Mouse (Mus musculus): Measurements from ENCODE around the gene Tram2.

The Tram2 gene

DNA sequence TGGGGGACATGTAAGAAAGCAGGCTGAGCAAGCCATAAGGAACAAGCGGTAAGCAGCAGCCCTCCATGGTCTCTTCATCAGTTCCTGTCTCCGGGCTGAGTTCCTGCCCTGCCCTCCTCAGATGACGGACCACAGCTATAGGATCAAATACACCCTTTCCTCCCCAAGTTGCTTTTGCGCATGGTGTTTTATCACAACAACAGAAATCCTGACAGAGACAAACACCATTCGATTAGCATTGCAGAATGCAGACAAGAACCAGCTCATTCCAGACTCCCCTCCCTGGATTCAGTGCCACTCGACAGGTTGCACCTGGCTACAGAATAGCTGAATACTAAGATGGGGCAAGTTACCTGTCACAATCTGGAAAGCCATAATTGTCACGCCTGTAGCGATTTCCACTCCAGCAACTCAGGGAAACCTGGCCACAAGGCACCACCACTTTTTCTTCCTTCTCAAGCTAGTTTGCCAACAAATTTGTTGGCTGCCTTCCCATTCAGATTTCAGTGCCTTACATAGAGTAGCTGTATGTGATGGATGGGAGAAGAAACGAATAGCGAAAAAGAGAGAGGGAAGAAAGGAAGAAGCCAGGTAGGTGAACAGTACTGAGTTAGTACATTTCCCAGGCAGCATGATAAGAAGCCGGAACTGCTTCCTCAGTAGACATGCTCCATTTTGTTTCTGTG lies 11.3 kb downstream of the Tram2 start:
- DNase-seq = no peak

DNA sequence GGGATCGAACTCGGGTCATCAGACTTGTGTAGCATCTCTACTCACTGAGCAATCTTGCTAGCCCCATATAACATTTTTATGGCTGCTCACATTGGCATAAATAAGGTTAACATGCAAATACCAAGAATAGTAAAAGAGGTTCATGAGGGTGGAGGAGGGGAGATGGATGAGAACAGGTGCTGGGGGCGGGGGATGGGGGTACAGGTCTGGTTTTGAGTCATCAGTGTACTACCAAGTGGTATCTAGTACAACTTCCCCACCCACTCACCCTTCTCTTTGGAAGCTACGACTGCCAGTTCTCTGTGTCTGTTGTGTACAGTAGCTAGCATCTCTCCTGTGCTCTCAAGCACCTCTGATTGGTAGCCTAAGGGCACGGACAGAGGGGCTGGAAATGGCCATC lies 14.9 kb downstream of the Tram2 start:
- no peak for DNase-seq

DNA sequence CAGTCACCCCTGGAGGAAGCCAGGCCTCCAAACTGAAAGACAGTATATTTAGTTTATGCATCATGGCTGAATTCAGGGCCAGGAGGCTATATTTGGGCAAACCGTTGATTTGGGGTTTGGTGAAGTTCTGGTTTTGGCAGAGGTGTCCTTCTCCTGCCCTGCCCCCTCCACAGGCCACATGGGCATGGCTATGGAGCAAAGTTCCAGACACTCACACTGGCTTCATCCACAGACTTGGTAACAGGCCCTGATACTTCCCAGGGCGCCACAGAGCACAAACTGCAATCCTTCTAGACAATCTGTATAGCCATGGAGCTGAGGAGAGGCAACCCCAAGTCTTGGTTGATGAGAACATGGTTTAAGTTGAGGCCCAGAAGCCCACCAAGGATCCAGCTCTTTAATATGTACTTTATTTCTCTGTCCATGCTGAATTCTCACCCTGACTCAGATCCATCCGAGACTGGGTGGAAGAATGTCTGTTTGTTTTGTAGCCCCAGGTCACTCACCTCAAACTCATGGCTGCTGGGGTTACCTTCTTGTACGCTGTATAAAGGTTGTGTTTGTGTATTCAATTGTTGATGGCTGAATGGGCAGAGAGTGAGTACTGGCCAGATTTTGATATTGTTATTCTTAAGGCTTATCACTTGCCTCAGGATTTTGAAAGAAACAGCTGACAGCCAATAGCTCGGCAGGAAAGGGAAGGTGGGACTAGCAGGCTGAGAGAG lies 19.5 kb downstream of the Tram2 start:
- no peak for DNase-seq

DNA sequence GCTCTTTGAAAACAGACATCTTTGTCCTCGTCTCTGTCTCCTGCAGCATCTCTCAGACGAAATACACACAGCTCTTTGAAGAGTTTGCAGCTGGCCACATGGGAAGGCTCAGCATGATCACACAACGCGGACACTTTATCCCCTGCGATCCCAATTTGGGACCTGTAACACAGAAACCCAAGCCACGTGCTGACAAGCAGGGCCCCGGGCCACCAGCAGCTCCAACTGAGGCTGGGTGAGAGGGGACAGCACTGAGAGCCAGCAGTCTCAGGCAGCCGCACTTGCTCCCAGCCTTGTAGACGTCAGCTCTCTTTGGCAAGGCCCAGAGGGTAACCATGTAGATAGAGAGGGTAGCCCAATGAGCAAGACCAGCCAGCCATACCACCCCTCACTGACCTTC lies 26.0 kb downstream of the Tram2 start:
- DNase-seq = no peak

DNA sequence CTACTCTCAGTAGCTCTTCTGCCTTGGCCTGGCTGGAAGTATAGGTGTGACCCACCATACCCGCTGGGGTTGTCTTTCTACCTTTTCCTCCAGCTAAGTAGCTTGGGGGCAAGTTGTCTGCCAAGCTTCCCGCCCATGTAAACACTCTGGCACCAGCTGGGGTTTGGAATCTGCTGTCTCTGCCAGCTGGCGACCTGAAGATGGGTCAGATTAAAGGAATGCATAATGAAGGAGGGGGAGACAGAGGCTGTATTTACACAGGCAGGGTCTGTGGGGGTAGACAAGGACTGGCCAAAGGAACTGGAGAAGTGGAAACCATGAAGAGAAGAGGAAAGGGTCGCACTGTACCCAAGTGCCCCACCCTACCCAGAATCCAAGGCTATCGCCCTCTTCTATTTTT lies 26.4 kb downstream of the Tram2 start:
- no peak for DNase-seq

DNA sequence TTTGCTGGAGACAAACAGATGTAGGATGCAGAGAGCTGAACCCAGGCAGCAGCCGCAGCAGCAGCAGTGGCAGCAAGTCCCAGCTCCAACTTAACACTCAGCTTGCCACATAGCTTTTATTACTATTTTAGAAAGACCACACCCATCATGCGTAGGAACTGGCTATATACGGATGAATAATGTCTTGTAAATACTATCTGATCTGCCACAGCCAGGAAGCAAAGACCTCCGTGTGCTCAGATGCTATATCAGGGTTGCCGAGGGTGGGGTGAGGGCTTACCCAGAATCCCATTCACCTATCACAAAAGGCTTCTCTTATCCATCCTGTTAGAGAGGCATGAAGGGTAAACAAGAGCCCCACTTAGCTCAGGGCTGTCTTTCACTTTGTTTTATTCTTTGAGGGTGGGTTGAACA lies 26.9 kb downstream of the Tram2 start:
- no peak for DNase-seq

DNA sequence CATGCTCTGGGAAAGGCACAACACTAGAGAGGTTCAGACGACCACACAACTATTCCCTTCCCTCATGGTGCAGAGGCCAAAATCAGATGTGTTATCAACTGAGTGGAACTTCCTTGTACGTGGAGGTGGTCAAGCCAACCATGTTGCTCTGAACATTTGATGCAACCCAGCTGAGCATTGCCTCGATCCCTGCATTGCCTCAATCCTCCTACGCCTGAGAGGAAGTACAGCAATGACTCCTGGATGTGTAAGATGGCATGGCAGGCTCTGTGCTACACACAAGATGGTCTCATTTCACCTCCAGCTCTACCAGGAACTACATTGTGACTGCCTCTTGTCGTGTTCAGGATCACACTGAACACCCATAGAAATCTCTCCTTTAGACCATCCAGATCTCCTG lies 30.0 kb downstream of the Tram2 start:
- DNase-seq = no peak

DNA sequence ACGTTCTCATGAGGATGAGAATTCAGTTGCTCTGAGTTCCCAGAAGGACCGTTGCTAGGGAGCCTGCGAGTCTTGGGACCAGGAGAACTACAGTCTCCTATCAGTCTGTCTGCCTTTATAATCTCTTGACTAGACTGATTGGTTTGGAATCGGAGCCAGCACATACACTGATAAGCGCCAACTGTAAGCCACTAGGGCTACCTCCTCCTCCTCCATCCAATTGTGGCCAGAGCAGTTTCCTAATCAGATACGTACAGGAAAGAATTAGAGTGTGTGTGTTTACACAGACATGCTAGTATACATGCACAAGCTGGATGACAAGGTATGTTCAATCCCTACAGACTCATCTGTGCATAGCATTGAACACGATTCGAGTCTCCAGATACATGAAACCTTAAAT lies 30.6 kb downstream of the Tram2 start:
- no peak for DNase-seq

DNA sequence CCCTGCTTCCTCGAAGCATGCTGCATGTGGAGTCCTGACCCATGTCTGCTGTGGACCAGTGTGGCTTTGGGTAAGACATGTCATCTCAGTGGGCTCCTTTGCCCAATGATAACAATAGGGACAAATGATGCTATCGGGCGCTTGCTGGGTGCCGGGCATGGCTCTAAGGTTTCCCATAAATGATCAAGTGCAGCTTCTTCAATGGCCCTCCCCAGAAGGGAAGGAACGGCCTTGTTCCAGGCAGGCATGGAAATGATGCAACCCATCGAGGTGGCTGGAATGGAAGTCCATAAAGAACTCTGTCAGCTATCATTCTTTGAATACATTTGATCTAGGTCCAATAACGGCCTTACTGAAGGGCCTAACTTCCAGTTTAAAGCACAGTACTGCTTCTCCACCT lies 36.6 kb downstream of the Tram2 start:
- DNase-seq = no peak

DNA sequence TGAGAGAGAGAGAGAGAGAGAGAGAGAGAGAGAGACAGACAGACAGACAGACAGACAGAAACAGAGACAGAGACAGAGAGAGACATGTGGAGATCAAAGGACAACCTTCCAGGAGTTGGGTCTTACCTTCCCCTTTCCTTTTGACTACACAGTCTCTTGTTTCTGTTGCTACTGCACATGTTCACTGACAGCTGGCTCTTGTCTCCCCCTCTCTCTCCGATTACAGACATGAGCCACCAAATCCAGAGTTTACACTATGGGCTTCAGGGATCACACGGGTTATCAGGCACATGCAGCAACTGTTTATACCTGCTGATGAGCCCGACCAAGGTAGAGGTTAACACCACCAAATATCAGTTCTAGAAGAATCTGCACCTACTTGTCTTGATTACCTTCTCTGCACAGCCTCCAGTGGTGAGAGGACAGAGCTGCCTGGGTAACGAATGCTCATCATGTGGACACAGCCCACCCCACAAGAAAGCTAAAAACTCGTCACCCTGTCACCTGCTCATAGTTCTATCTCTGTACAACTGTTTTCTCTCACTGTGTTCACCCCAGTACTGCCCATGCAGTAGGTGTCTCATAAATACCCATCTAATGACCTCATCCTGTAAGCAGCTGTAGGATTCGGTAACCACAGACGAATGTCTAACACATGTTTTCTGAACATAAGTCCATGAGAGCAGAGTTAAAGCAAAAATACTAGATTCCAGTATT lies 38.3 kb downstream of the Tram2 start:
- no peak for DNase-seq

DNA sequence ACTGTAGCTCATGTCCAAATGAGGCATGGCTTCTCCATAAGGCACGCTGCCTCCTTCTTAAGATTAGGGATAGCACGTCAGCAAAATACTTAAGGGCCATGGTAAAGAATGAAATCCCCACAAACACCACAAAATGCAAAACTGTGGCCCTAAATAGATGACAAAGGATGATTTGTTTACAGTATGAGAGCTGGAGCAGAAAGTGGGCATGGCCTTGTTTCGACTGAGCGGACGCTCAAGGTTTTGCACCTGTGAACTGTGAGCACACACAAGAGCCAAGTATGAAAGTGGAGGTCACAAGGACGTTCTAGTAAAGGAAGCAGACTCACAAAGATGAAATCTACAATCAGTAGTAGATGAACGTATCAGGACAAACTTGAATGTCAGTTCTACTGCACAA lies 38.9 kb downstream of the Tram2 start:
- no peak for DNase-seq

DNA sequence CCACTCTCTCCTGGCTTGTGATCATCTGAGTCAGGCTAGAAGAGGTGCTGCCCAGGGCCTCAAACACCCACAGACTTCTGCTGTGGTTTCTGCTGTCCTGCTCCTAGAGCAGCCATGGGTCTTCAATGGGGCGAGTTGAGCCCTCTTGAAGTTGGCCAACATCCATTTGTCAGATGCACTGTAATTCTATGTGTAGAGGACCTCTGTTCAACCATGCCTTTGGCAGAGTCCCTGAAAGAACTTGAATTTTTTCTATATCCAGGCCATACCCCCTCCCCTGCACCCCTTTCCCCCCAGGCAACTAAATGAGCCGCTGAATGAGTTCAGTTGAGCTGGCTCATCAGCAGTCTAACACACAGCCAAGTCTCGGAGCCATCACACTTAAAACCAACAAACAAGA lies 39.5 kb downstream of the Tram2 start:
- DNase-seq = no peak

DNA sequence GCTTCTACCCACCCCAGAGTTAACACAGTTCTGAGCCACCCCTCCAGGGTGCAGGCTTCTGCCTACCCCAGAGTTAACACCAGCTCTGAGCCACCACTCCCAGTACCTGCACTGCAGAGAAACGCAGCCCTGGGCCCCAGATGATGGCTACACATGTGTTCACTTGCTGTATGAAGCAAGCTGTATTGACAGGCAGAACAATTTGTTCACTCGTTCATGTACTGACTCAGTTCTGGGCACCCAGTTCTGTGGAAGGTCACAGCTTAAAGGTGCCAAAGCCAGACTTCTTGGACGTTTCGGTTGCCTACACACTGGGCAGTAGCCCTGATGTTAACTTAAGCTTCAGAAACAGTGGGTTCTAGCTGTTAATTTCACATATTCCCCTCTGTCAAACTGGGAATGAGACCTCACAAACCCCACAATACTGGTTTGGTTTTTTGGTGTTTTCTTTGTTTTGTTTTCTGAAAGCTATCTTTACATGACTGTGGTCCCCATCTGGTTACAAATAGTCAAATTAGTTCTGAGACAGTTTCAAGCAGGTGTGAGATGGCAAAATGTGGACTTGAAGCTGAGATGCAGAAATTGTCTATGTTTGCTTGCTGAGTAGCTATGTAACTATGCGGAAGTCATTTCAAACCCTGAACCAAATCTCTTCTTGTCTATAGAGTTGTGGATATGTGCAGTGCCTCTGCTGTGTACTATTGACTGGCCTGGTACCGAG lies 41.0 kb downstream of the Tram2 start:
- DNase-seq = no peak

DNA sequence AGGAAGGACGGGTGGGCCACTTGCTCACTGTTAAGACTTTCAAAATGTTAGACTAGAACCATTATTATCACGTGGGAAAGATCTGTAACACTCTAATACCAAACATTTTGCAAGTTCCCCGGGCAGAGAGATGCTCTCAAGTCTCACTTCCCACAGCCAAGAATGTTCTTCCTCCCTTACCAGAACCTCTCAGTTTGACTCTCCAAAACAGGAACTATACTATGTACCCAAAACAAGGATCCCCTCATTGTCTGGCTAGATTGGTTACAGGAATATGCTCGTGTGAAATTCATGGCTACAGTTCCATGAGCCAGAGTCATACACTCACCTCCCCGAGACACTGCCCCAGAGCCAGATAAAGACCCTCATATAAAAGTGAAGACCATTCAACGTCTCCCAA lies 43.2 kb downstream of the Tram2 start:
- no peak for DNase-seq

DNA sequence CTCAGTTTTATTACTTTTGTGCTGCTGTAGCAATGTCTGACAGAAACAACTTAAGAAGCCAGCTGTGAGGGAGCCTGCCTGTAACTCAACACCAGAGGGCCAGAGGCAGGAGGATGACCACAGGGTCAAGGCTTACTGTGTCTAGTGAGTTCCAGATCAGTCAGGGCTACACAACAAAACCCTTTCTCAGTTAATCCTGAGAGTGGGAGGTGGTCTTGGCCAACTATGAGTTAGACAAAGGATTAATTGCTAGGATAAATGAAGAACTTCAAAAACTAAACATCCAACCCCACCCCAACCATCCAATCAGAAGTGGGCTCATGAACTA lies 45.3 kb downstream of the Tram2 start:
- DNase-seq = no peak

DNA sequence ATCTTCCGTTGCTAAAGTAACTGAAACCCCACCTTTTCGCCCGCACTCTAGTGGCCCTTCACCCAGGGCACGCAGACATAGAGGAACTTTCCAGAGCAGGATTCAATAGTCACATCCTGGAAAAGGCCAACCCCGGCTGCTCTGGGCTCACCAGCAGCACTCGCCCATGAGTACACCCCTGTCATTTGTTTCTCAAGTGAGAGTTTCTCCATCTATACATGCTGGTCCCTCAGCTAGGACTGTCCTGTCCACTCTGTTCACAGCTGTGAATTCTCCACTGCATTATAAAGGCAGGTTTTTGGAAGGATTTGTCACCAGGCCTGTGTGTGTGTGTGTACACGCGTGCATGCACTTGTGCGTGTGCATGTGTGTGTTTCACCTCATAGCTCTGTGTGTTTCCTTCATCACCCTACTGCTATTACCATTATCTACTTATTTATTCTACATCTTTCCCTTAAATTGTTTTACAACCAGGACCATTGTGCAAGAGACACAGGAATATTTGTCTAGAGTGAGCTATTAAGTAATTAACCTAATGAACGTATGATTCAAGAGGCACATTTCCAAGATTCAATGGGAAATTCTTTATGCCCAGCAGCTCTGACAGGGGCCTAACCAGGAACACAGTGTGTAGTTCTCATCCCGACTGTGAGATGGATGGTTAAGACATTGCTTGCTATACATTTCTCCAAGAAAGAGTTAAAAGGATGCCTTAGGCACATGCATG lies 45.8 kb downstream of the Tram2 start:
- no peak for DNase-seq

DNA sequence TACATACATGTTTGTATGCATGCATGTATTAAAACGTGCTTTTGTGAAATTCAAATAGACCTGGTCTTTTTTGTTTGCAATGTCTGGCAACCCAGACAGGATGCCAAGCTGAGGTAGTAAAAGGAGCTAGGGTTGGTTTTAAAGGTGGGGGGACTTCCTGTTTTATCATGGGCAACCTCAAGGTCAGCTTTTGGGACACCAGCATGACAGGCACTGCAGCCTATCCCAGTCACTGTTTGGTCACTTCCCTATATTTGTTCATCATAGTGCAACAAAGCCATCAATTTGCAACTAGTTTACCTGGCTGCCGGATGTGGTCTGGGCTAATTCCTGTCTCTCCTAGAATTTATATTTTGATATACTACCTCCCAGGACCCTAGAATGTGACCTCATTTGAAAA lies 47.4 kb downstream of the Tram2 start:
- DNase-seq = no peak

DNA sequence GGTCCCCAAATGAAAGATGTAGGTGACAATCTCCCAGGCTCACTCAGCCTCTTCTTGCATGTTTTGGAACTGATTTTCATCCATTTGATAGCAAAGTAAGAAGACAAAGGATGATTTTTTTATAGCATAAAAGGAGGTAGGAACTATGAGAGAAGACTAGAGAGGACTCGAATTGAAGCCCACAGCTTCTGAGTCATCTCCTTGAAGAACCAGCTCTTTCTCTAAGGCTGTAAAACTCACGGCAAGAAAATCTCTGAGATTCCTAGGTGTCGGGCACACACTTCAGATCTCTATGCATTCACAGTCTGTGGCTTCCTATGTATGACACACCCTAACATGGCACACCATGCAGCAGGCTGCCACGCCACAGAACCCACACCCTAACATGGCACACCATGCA lies 50.0 kb downstream of the Tram2 start:
- DNase-seq = no peak

DNA sequence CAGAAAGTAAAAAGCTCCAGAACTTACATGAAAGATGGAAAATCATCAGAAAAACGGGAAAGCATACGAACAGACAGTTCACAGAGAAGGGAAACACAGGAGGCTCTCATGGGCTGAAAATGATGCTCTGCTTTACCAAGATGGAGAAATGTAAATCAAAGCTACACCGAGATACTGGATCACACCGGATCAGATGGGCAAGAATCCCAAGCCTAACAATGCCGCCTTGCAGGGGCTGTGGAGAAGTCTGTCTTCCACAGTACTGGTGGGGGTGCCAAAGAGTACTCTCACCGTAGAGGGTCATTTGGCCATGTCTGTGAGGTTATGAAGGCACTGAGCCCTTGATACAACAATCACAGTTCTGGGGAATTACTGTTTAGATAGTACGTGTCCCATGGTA lies 52.5 kb downstream of the Tram2 start:
- no peak for DNase-seq

DNA sequence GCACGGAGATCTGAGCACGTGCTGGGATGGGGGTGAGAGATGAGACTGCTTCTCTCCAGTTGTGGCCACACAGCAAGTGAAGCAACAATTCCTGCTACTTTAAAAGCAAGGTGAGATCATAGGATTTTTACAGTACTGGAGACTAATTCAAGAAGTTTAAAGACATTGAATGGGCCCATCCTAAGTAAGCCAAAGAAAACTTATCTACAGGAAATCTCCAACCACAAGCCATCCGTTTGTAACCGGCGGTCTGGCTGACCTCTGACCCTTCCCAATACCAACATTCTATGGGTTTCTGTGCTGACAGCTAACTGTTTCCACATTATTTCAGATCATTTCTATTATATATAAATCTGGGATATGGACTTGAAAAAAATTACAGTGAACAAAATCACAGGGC lies 53.8 kb downstream of the Tram2 start:
- no peak for DNase-seq

DNA sequence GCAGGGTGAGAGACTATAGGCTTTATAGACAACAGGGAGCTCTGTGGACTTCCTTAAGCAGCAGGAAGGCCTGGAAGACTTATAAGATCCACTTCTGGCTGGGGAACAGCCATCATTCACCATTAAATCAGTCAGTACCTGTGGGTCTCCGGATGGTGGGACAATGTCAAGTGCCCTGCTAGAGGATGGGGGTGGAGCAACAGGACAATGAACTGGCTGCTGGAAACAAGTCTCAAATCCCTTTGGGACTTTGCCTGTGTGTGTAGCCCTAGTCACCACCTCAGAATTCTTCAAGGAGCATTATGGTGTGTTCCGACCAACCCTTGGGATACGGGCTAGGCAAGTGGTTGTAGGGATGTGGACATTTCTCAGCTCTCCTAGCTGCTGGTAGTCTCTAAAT lies 55.9 kb downstream of the Tram2 start:
- no peak for DNase-seq

DNA sequence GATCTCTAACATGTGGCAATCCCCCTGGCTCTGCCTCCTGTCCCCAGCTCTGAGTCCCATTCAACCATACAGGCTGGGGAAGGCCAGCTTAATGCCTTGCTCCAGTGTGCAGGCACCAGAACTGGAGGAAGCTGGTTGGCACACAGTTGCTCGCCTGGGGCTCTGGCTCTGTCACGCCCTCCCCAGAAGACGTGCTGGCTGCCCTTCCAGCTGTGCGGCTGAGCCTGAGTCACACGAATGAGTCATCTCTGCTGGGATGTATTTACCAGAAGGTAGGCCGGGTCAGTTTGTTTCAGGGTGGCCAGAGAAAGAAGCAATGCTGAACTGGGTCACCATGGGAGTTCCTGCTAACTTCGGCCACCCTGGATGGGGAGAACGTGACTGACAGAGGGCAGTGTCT lies 64.6 kb downstream of the Tram2 start:
- DNase-seq = no peak

DNA sequence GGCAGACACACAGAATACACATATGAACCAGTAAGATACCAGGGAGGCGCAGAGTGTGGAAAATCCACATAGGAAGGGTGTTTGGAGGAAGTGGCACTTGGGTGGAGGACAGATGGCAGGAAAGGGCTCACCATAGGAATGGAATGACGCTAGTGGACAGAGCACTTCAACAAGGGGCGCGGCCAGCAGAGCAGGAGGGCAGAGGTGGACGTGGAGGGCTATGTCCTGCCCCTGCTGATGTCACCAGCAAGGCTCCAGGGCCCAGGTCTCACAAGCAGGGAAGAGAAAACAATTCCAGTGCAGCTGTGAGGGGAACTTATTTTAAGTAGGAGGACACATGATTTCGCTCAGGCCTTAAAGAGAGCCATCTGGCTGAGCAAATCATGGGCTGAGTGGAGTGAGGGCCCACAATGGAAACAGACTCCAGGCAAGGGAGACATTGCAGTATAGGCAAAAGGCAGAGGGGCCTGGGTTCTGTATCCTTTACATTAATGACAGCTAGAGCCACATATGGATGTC lies 68.7 kb downstream of the Tram2 start:
- no peak for DNase-seq
